Mouse (Mus musculus) E14TG2a.4 (cell line): ENCODE measurements around the gene Spib.

Experiments used
- H3K27me3 ChIP-seq: 2 replicates; pipeline ENCODE4 v1.6.1; 2014; ENCODE audit warnings: low read length, control low read depth; ENCODE audit not compliant: insufficient read depth
- H3K36me3 ChIP-seq: 2 replicates; pipeline ENCODE4 v1.6.1; 2014; ENCODE audit warnings: low read length, control low read depth; ENCODE audit not compliant: insufficient read depth
- H3K4me1 ChIP-seq: replicated peaks from 2 replicates; pipeline ENCODE4 v1.6.1; 2014; ENCODE audit warnings: low read depth, low read length, control low read depth
- H3K4me3 ChIP-seq: replicated peaks from 2 replicates; pipeline ENCODE4 v1.5.1; 2014; ENCODE audit warnings: mild to moderate bottlenecking, low read length
- H3K9me3 ChIP-seq: 2 replicates; pipeline ENCODE4 v1.6.1; 2014; ENCODE audit warnings: low read length, control low read depth
- CTCF ChIP-seq: conservative IDR thresholded peaks from 2 replicates; pipeline ENCODE4 v1.5.1; 2014; ENCODE audit warnings: low read length
- NANOG ChIP-seq: IDR thresholded peaks from 2 replicates; pipeline ENCODE4 v1.6.1; 2014; ENCODE audit warnings: borderline replicate concordance, low read length, mixed read lengths
- POU5F1 ChIP-seq: IDR thresholded peaks from 2 replicates; pipeline ENCODE4 v1.6.1; 2014; ENCODE audit warnings: low read length, borderline replicate concordance

The Spib gene

DNA sequence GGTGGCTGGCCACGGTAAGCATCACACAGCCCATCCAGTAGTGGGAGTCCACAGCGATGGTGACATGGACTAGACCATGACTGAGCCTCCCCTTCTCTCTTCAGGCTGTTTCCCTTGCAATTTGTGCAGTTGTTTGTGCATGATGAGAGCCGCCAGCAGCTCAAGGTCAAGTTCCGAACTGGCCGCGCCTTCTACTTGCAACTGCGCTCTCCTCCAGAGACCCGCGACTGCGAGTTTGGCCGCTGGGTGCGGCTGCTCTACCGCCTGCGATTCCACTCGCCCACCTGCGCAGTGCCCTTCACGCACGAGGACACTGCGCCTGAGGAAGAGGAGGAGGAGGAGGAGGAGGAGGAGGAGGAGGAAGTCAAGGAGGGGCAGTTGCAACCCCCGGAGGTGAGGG, 31.8 kb downstream of the Spib start:
- Histone ChIP-seq H3K4me3 (peak overlapping the region; percentile 43), H3K4me1 (peaks cover 58% of the 10 kb centered on the region), H3K36me3 (no peaks in the 10 kb centered on the region), H3K27me3 (no peaks in the 10 kb centered on the region), H3K9me3 (no peaks in the 10 kb centered on the region)
- TF ChIP-seq POU5F1 (no peak), NANOG (no peak), CTCF (no peak)

DNA sequence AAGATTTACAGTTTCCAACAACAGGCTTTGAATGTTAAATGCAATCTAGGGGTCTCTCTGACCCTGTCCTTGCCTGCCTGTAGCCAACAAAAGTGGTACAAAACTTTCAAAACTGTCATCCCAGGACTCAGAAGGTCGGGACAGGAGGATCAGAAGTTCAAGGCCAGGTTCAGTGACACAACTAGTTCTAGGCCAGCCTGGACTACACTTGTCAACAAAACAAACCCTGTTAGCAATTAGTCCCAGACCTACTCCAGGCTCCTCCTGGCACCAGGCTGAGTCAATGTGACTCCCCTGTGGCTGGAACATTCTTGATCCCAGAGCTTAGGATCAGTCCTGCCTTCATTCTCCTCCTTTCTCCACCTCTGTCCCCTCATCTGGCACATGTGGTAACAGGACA, 32.9 kb downstream of the Spib start:
- no peak overlapping the region; the same call in 1 of the 2 replicates for H3K4me3 ChIP-seq
- TF ChIP-seq CTCF (no peak), POU5F1 (no peak), NANOG (no peak)
- H3K27me3 ChIP-seq = no peaks in the 10 kb centered on the region
- H3K9me3 ChIP-seq = no peaks in the 10 kb centered on the region
- peaks cover 9% of the 10 kb centered on the region for H3K36me3 ChIP-seq
- H3K4me1 ChIP-seq = peaks cover 69% of the 10 kb centered on the region

DNA sequence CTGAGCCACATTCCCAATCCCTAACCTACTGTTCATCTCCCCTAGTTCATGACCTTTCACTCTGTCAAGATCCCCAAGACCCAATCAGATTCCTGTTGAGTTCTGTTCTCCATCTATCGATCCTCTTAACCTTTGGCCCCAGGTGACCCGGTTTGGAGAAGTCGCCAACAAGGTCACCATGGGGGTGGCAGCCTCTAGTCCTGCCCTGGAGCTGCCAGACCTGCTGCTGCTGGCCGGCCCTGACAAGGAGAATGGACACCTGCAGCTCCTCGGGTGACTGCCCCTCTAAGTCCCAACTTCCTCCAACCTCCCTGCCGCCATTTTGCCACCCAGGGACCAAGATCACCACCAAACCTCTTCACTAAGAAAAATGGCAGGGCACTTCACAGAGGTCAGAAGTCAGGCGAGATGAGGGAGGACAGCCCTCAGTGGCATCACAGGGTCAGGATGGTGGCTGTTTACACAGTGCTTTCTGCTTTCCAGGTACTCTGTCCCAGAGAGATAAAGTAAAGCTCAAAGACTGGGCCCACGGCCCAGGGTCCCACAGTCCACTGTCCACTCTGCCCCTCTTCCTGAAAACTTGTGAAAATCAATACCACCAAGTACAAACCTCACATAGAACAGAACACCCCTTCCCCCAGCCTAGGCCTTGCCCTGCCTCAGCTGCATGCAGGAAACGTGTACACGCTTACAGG, 34.4 kb downstream of the Spib start:
- no peak for TF ChIP-seq POU5F1
- TF ChIP-seq NANOG = no peak
- TF ChIP-seq CTCF = no peak
- Histone ChIP-seq H3K9me3 (no peaks in the 10 kb centered on the region), H3K27me3 (no peaks in the 10 kb centered on the region), H3K36me3 (peaks cover 23% of the 10 kb centered on the region), H3K4me1 (peaks cover 71% of the 10 kb centered on the region), H3K4me3 (peak overlapping the region; percentile 91)

DNA sequence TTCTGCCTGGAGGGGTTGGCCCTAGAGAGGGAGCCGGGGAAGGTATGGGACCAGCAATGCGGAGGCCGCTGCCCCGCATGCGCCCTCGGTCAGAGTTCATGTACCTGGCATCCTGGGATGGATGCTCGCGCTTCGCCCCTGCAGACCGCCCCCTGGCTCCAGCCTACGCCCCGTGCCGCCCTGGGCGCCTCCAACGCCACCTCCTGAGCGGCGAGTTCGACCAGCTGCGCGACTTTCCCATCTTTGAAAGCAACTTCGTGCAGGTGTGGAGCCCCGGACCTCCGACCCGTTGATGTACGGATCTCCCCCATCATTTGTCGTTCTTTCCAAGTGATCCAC, 35.1 kb downstream of the Spib start:
- Histone ChIP-seq H3K4me3 (peak overlapping the region; percentile 91), H3K4me1 (peaks cover 79% of the 10 kb centered on the region), H3K36me3 (peaks cover 31% of the 10 kb centered on the region), H3K27me3 (no peaks in the 10 kb centered on the region), H3K9me3 (no peaks in the 10 kb centered on the region)
- TF ChIP-seq CTCF = no peak
- no peak for TF ChIP-seq NANOG
- TF ChIP-seq POU5F1 = no peak

DNA sequence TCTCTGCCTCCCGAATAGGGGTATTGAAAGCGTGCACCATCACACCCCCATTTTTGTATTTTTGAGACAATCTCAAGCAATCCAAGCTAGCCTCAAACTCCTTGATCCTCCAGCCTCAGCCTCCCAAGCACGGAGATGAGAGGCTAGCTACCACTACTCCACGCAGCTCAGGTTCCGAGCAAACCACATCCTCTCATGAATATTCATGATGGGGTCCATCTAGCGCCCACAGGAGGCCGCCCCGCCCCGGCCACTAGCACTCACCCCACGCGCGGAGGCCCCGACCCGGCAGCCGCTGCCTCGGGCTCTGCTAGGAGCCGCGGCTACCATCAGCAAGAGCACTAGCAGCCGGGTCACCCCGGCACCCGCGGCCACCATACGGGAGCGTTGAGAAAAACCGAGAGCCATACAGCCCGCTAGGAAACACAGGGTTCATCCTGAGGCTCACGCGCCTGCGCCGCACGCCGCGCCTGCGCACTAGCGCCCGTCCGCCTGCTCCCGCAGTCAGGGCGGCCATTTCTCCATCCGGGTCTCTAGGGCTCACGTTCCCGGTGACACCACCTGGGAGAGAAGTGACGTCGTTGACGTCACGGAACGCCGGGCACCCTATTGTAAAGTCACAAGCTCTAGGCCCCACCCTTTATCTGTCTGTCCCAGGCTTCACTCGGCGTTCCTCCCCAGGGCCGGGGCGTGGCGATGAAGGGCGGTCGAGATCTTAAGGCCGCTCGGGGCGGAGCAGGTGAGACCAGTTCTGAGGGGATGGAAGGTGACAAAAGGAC, 35.7 kb downstream of the Spib start, which contains the start of the genes Emc10 and Fam71e1:
Emc10 (minus strand) TSS at position 538 of the 779 bp plus-strand sequence.
Fam71e1 (plus strand) TSS at position 590 of the 779 bp plus-strand sequence.
- Histone ChIP-seq H3K4me3 (peak within 1 kb of the TSS; percentile 91), H3K36me3 (peaks cover 36% of the 10 kb centered on the region), H3K4me1 (peaks cover 78% of the 10 kb centered on the region), H3K27me3 (no peaks in the 10 kb centered on the region), H3K9me3 (no peaks in the 10 kb centered on the region)
- TF ChIP-seq NANOG (no peak), CTCF (no peak), POU5F1 (no peak; the same call in 1 of the 2 replicates)

DNA sequence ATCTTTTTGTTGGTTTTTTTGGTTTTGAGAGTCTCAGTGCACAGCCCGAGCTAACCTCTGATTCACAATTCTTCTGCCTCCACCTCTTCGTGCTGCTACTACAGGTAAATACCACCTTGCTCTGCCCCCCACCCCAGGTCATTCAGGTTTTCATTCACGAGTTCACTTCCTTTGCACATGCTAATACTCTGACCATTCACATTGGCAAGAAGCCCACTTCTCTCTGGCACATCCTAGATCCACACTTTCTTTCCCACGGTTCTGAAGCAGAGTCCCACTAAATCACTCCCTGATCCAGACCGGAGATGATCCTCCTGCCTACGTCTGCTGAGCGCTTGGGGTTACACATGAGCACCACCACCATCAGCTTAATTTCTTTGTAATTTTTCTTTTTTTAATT, 36.8 kb downstream of the Spib start:
- H3K4me3 ChIP-seq = peak overlapping the region; percentile 91
- TF ChIP-seq CTCF (no peak), NANOG (no peak), POU5F1 (no peak)

DNA sequence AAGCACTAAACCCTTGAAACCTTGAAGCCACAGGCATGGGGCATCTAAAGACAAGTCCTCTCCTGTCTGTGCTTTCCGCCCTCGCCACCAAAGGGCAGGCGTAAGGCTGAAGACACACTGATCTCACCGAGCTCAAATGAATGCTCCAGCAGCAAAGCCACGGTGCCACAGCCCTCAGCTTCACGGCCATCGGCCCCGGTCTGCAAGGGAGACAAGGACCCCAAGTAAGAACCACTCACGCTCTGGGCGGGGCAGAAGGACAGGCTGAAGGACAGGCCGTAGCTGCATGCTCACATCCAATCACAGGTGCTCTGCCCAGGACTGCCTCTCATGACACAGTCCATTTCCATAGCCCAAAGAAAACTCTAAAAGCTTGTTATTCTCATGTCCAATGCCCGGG, 37.2 kb downstream of the Spib start:
- TF ChIP-seq POU5F1 (no peak), CTCF (no peak), NANOG (no peak)
- Histone ChIP-seq H3K4me1 (peaks cover 63% of the 10 kb centered on the region), H3K9me3 (no peaks in the 10 kb centered on the region), H3K36me3 (peaks cover 51% of the 10 kb centered on the region), H3K27me3 (no peaks in the 10 kb centered on the region), H3K4me3 (peak overlapping the region; percentile 91)

More for the DNA sequence above, 36.8 kb downstream of the Spib start:
- H3K4me1 ChIP-seq = peaks cover 67% of the 10 kb centered on the region
- no peaks in the 10 kb centered on the region for H3K27me3 ChIP-seq
- no peaks in the 10 kb centered on the region for H3K9me3 ChIP-seq
- peaks cover 47% of the 10 kb centered on the region for H3K36me3 ChIP-seq

DNA sequence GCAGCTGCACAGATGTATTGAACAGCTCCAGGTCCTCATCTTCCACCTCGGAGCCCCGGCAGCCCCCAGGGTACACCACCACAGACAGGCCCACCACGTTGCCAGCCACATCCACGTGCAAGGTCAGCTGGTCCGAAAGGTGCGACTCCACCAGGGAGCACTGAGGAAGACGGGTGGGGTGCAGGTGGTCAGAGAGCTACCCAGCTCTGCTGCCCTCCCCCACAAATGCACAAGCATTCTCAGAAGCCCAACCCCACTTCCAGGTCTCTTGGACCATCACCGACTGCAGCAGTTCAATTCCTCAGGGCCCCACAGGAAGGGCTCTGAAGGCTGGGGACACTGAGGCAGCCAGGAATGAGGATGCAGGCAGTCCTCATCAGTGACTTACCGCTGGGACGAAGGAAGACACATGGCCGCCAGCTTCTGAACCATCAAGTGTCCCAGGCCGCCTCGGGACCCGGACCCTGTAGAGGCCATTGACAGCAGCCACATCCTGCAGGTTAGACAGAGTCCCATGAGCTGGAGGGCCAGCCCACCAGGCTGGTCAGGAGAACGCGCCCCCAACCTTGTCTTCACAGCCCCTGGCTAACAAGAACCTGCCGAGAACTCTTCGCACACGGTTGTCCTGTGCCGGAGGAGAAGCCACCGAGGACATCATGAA, 39.6 kb downstream of the Spib start:
- H3K4me3 ChIP-seq = 0 out of 2 replicates have a peak overlapping the region, but pooled peaks have one; percentile 10
- peaks cover 67% of the 10 kb centered on the region for H3K36me3 ChIP-seq
- H3K4me1 ChIP-seq = peaks cover 52% of the 10 kb centered on the region
- no peak for TF ChIP-seq NANOG
- TF ChIP-seq POU5F1 = no peak
- no peak for TF ChIP-seq CTCF
- no peaks in the 10 kb centered on the region for H3K9me3 ChIP-seq
- H3K27me3 ChIP-seq = no peaks in the 10 kb centered on the region
